ENCODE assay signal across 16 mouse cellular contexts in the genomic region with DNA sequence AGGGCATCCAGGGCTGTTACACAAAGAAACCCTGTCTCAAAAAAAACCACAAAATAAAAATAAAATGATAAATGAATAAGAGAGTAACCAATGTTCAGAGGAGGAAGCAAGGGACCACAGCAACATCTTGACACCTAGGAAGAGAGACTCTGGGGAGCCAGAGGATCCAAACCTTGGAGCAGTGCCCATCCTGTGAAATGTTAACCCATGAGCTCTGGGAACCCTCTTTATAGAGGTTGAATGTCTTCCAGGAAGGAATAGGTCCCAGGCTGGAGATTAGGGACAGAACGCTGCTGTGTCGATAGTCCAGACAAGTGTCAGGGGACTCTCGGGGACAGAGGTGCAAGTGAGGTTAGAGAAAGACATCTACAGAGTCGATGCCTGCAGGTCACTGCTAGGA. TPM values are rescaled to one million over a fixed set of nuclear protein-coding genes. Genes with fewer than 3 reads are reported as not detected.
DNase-seq lines count a peak whose midpoint lies in the region; ATAC-seq lines count a peak whose summit lies in the region.
"Had no signal": no experiment of that assay in that cellular context is flagged by ENCODE, and none has a peak within 500 bp of the region (broad histone marks: within the 10 kb centered on the region; RNA-seq: fewer than 3 reads in every experiment).

No protein-coding gene starts in this region.

- H3K36me3 ChIP-seq in kidney, embryonic 14.5 days (ENCODE audit: control insufficient read depth, insufficient read depth, low read length) = 0 out of 2 replicates have a peak, but pooled peaks cover 7% of the 10 kb centered on the region
- H3K36me3 ChIP-seq in midbrain, embryonic 10.5 days = 0 out of 2 replicates have a peak, but pooled peaks cover 4% of the 10 kb centered on the region
- no peaks in the 10 kb centered on the region for H3K36me3 ChIP-seq in midbrain, embryonic 11.5 days (ENCODE audit: control insufficient read depth, insufficient read depth, low read length)
- H3K36me3 ChIP-seq in forebrain, embryonic 14.5 days (ENCODE audit: control insufficient read depth, insufficient read depth, low read length) = no peaks in the 10 kb centered on the region; the same call in 1 of the 2 replicates
- H3K36me3 ChIP-seq in midbrain, embryonic 15.5 days (replicated peaks) = no peaks in the 10 kb centered on the region
- H3K36me3 ChIP-seq: intestine, embryonic 15.5 days; lung, embryonic 15.5 days had no signal

- no peak for ATAC-seq in kidney, embryonic 14.5 days (ENCODE audit: low FRiP score, low TSS enrichment)
- no peak for ATAC-seq in midbrain, embryonic 11.5 days (ENCODE audit: low FRiP score)
- ATAC-seq in forebrain, embryonic 14.5 days = no peak
- ATAC-seq in midbrain, embryonic 15.5 days (replicated peaks) = no peak
- ATAC-seq: intestine, embryonic 15.5 days; liver, embryonic 12.5 days had no signal

- no peak overlapping the region for H3K27ac ChIP-seq in kidney, embryonic 14.5 days (ENCODE audit: low read depth, low read length)
- H3K27ac ChIP-seq in midbrain, embryonic 10.5 days (replicated peaks) = peak overlapping the region; percentile 65
- no peak overlapping the region for H3K27ac ChIP-seq in midbrain, embryonic 11.5 days (ENCODE audit: low read depth, low read length)
- peak overlapping the region; percentile 72; the same call in 1 of the 2 replicates for H3K27ac ChIP-seq in forebrain, embryonic 14.5 days (ENCODE audit: low read depth, low read length)
- H3K27ac ChIP-seq in midbrain, embryonic 15.5 days = peak overlapping the region; percentile 49; the same call in 1 of the 2 replicates
- H3K27ac ChIP-seq: embryonic facial prominence, embryonic 15.5 days; heart, embryonic 10.5 days; intestine, embryonic 15.5 days; liver, embryonic 12.5 days; lung, embryonic 15.5 days had no signal

- H3K9me3 ChIP-seq in kidney, embryonic 14.5 days (ENCODE audit: control insufficient read depth, low read length) = no peaks in the 10 kb centered on the region
- no peaks in the 10 kb centered on the region for H3K9me3 ChIP-seq in midbrain, embryonic 10.5 days (replicated peaks)
- H3K9me3 ChIP-seq in midbrain, embryonic 11.5 days (ENCODE audit: control insufficient read depth, low read length) = no peaks in the 10 kb centered on the region
- no peaks in the 10 kb centered on the region for H3K9me3 ChIP-seq in forebrain, embryonic 14.5 days (replicated peaks; ENCODE audit: control insufficient read depth, low read length)
- H3K9me3 ChIP-seq in midbrain, embryonic 15.5 days = no peaks in the 10 kb centered on the region
- H3K9me3 ChIP-seq: embryonic facial prominence, embryonic 15.5 days; heart, embryonic 10.5 days; intestine, embryonic 15.5 days; liver, embryonic 12.5 days; lung, embryonic 15.5 days had no signal

- WGBS in kidney, embryonic 14.5 days = 88% methylated on average over 4 of the region's 4 CpGs
- WGBS in midbrain, embryonic 10.5 days = 89% methylated on average over 4 of the region's 4 CpGs
- WGBS in midbrain, embryonic 11.5 days = 83% methylated on average over 4 of the region's 4 CpGs
- 76% methylated on average over 4 of the region's 4 CpGs for WGBS in forebrain, embryonic 14.5 days
- WGBS in midbrain, embryonic 15.5 days = 77% methylated on average over 4 of the region's 4 CpGs

- no peak overlapping the region for H3K4me2 ChIP-seq in kidney, embryonic 14.5 days (replicated peaks; ENCODE audit: low read depth, low read length)
- no peak overlapping the region for H3K4me2 ChIP-seq in midbrain, embryonic 11.5 days
- no peak overlapping the region for H3K4me2 ChIP-seq in forebrain, embryonic 14.5 days (ENCODE audit: low read length)
- H3K4me2 ChIP-seq in midbrain, embryonic 15.5 days = no peak overlapping the region
- H3K4me2 ChIP-seq: embryonic facial prominence, embryonic 15.5 days; intestine, embryonic 15.5 days; liver, embryonic 12.5 days; lung, embryonic 15.5 days had no signal

- H3K4me1 ChIP-seq in kidney, embryonic 14.5 days (ENCODE audit: control insufficient read depth, insufficient read depth, low read length) = peaks cover 7% of the 10 kb centered on the region; the same call in 1 of the 2 replicates
- H3K4me1 ChIP-seq in midbrain, embryonic 10.5 days = peaks cover 42% of the 10 kb centered on the region
- H3K4me1 ChIP-seq in midbrain, embryonic 11.5 days (ENCODE audit: control insufficient read depth, insufficient read depth, low read length) = peaks cover 18% of the 10 kb centered on the region
- peaks cover 21% of the 10 kb centered on the region for H3K4me1 ChIP-seq in forebrain, embryonic 14.5 days (ENCODE audit: control insufficient read depth, insufficient read depth, low read length)
- H3K4me1 ChIP-seq in midbrain, embryonic 15.5 days = peaks cover 43% of the 10 kb centered on the region

- no peak overlapping the region for H3K4me3 ChIP-seq in kidney, embryonic 14.5 days (ENCODE audit: low read length)
- no peak overlapping the region for H3K4me3 ChIP-seq in midbrain, embryonic 10.5 days
- no peak overlapping the region for H3K4me3 ChIP-seq in midbrain, embryonic 11.5 days (ENCODE audit: low read depth, low read length)
- no peak overlapping the region for H3K4me3 ChIP-seq in forebrain, embryonic 14.5 days (ENCODE audit: low read depth, low read length)
- no peak overlapping the region for H3K4me3 ChIP-seq in midbrain, embryonic 15.5 days
- H3K4me3 ChIP-seq: embryonic facial prominence, embryonic 15.5 days; heart, embryonic 10.5 days; intestine, embryonic 15.5 days; liver, embryonic 12.5 days; lung, embryonic 15.5 days had no signal

- DNase-seq in kidney, adult 18-20 months = peak; percentile 49
- DNase-seq in midbrain, embryonic 10.5 days (ENCODE audit: low spot score) = no peak
- no peak for DNase-seq in midbrain, embryonic 11.5 days (ENCODE audit: low spot score, missing footprints)
- no peak for DNase-seq in forebrain, embryonic 14.5 days (ENCODE audit: low spot score)
- DNase-seq in frontal cortex, postnatal 25 days (ENCODE audit: low spot score in 2 of 2) = no peak
- no peak for DNase-seq in urinary bladder, postnatal 4 days (ENCODE audit: low spot score in 2 of 2)
- DNase-seq: cerebellum, adult 11 months; gastrocnemius, postnatal 25 days; heart, postnatal 14 days had no signal

- H3K9ac ChIP-seq in kidney, embryonic 14.5 days (ENCODE audit: low read depth, low read length) = no peak overlapping the region
- no peak overlapping the region for H3K9ac ChIP-seq in midbrain, embryonic 11.5 days (ENCODE audit: low read length)
- H3K9ac ChIP-seq in forebrain, embryonic 14.5 days (ENCODE audit: low read length) = no peak overlapping the region
- no peak overlapping the region; the same call in 1 of the 2 replicates for H3K9ac ChIP-seq in midbrain, embryonic 15.5 days
- H3K9ac ChIP-seq: embryonic facial prominence, embryonic 15.5 days; intestine, embryonic 15.5 days; liver, embryonic 12.5 days; lung, embryonic 15.5 days had no signal

- no peaks in the 10 kb centered on the region for H3K27me3 ChIP-seq in kidney, embryonic 14.5 days (ENCODE audit: control insufficient read depth, insufficient read depth, low read length)
- H3K27me3 ChIP-seq in midbrain, embryonic 10.5 days (ENCODE audit: low read depth, poor library complexity, severe bottlenecking) = no peaks in the 10 kb centered on the region
- H3K27me3 ChIP-seq in midbrain, embryonic 11.5 days (ENCODE audit: control insufficient read depth, insufficient read depth, low read length) = no peaks in the 10 kb centered on the region
- no peaks in the 10 kb centered on the region for H3K27me3 ChIP-seq in forebrain, embryonic 14.5 days (replicated peaks; ENCODE audit: control insufficient read depth, insufficient read depth, low read length)
- no peaks in the 10 kb centered on the region for H3K27me3 ChIP-seq in midbrain, embryonic 15.5 days (replicated peaks)
- H3K27me3 ChIP-seq: embryonic facial prominence, embryonic 15.5 days; intestine, embryonic 15.5 days; liver, embryonic 12.5 days; lung, embryonic 15.5 days had no signal

RNA-seq across cellular contexts. Expression of a gene that starts 4.1 kb away (rescaled TPM):
- polyA plus RNA-seq in kidney, embryonic 14.5 days (2014; fragmentation: Nextera tagmentation; extraction: Ambion mirVana) = 9.4 and 11.9 TPM in 2 replicates
- polyA plus RNA-seq in midbrain, embryonic 10.5 days (2016; fragmentation: Nextera tagmentation; extraction: Ambion mirVana) = 6.0 and 8.3 TPM in 2 replicates
- polyA plus RNA-seq in midbrain, embryonic 11.5 days (2014; fragmentation: Nextera tagmentation; extraction: Ambion mirVana) = 5.1 and 6.0 TPM in 2 replicates
- 8.4 and 8.9 TPM in 2 replicates for polyA plus RNA-seq in forebrain, embryonic 14.5 days (2014; fragmentation: Nextera tagmentation; extraction: Ambion mirVana)
- 16.5 and 17.7 TPM in 2 replicates for polyA plus RNA-seq in midbrain, embryonic 15.5 days (2015; fragmentation: Nextera tagmentation; extraction: Ambion mirVana)

RNA-seq across cellular contexts. Expression of a gene that starts 13.3 kb away (rescaled TPM):
- polyA plus RNA-seq in kidney, embryonic 14.5 days (2014; fragmentation: Nextera tagmentation; extraction: Ambion mirVana) = 11.1 and 15.3 TPM in 2 replicates
- 6.0 and 6.3 TPM in 2 replicates for polyA plus RNA-seq in midbrain, embryonic 10.5 days (2016; fragmentation: Nextera tagmentation; extraction: Ambion mirVana)
- 12.1 and 13.3 TPM in 2 replicates for polyA plus RNA-seq in midbrain, embryonic 11.5 days (2014; fragmentation: Nextera tagmentation; extraction: Ambion mirVana)
- 16.4 and 17.0 TPM in 2 replicates for polyA plus RNA-seq in forebrain, embryonic 14.5 days (2014; fragmentation: Nextera tagmentation; extraction: Ambion mirVana)
- polyA plus RNA-seq in midbrain, embryonic 15.5 days (2015; fragmentation: Nextera tagmentation; extraction: Ambion mirVana) = 12.3 and 13.7 TPM in 2 replicates

RNA-seq across cellular contexts. Expression of a gene that starts 26.8 kb away (rescaled TPM):
- polyA plus RNA-seq in kidney, embryonic 14.5 days (2014; fragmentation: Nextera tagmentation; extraction: Ambion mirVana) = 36.3 and 40.9 TPM in 2 replicates
- polyA plus RNA-seq in midbrain, embryonic 10.5 days (2016; fragmentation: Nextera tagmentation; extraction: Ambion mirVana) = 36.8 and 41.9 TPM in 2 replicates
- 28.0 and 30.6 TPM in 2 replicates for polyA plus RNA-seq in midbrain, embryonic 11.5 days (2014; fragmentation: Nextera tagmentation; extraction: Ambion mirVana)
- polyA plus RNA-seq in forebrain, embryonic 14.5 days (2014; fragmentation: Nextera tagmentation; extraction: Ambion mirVana) = 21.6 and 24.1 TPM in 2 replicates
- 20.5 and 21.0 TPM in 2 replicates for polyA plus RNA-seq in midbrain, embryonic 15.5 days (2015; fragmentation: Nextera tagmentation; extraction: Ambion mirVana)

RNA-seq across cellular contexts. Expression of a gene that starts 42.8 kb away (rescaled TPM):
- 7.8 and 9.1 TPM in 2 replicates for polyA plus RNA-seq in kidney, embryonic 14.5 days (2014; fragmentation: Nextera tagmentation; extraction: Ambion mirVana)
- 12.1 and 13.5 TPM in 2 replicates for polyA plus RNA-seq in midbrain, embryonic 10.5 days (2016; fragmentation: Nextera tagmentation; extraction: Ambion mirVana)
- polyA plus RNA-seq in midbrain, embryonic 11.5 days (2014; fragmentation: Nextera tagmentation; extraction: Ambion mirVana) = 6.4 and 8.4 TPM in 2 replicates
- polyA plus RNA-seq in forebrain, embryonic 14.5 days (2014; fragmentation: Nextera tagmentation; extraction: Ambion mirVana) = 2.2 and 2.5 TPM in 2 replicates
- polyA plus RNA-seq in midbrain, embryonic 15.5 days (2015; fragmentation: Nextera tagmentation; extraction: Ambion mirVana) = 1.8 and 1.9 TPM in 2 replicates

RNA-seq across cellular contexts. Expression of a gene that starts 51.0 kb away (rescaled TPM):
- polyA plus RNA-seq in kidney, embryonic 14.5 days (2014; fragmentation: Nextera tagmentation; extraction: Ambion mirVana) = 20.3 and 22.1 TPM in 2 replicates
- polyA plus RNA-seq in midbrain, embryonic 10.5 days (2016; fragmentation: Nextera tagmentation; extraction: Ambion mirVana) = 16.9 and 18.6 TPM in 2 replicates
- 11.6 and 13.7 TPM in 2 replicates for polyA plus RNA-seq in midbrain, embryonic 11.5 days (2014; fragmentation: Nextera tagmentation; extraction: Ambion mirVana)
- polyA plus RNA-seq in forebrain, embryonic 14.5 days (2014; fragmentation: Nextera tagmentation; extraction: Ambion mirVana) = 12.8 and 17.4 TPM in 2 replicates
- 19.5 and 20.4 TPM in 2 replicates for polyA plus RNA-seq in midbrain, embryonic 15.5 days (2015; fragmentation: Nextera tagmentation; extraction: Ambion mirVana)

Comparison
In these comparisons a context has a peak if more than half of its experiments do, and no peak if none do; other contexts are left out.
1. H3K27ac ChIP-seq: peak in midbrain, embryonic 10.5 days (single experiment), forebrain, embryonic 14.5 days (single experiment) and midbrain, embryonic 15.5 days (single experiment); none in kidney, embryonic 14.5 days (single experiment) and midbrain, embryonic 11.5 days (single experiment).